Mouse (Mus musculus) olfactory bulb, adult 2 months (tissue): Measurements from ENCODE around the gene Sar1a.

Experiments
- CTCF ChIP-seq: fragments of 200-500 bp; IDR thresholded peaks from 2 replicates; pipeline ENCODE4 v1.5.1; 2012; ENCODE audit warnings: low read depth, mild to moderate bottlenecking, low read length, moderate library complexity; ENCODE audit not compliant: insufficient read depth
- POLR2A ChIP-seq: fragments of 200-500 bp; IDR thresholded peaks from 2 replicates; pipeline ENCODE4 v1.6.1; 2012; ENCODE audit warnings: mild to moderate bottlenecking, low read depth, low read length, moderate library complexity; ENCODE audit not compliant: insufficient read depth

GRCm38 (mm10) chr10:61648737-61649645 is 31.1 kb upstream of the Sar1a start:
- TF ChIP-seq CTCF (no peak), POLR2A (no peak)
